Mouse (Mus musculus) testis, adult 2 months (tissue): Measurements from ENCODE around the gene Wipf1.

Source experiments
- CTCF ChIP-seq: fragments of 200-500 bp; IDR thresholded peaks from 2 replicates; pipeline ENCODE4 v1.5.1; 2012; ENCODE audit warnings: low read depth, mild to moderate bottlenecking, inconsistent platforms, low read length, moderate library complexity; ENCODE audit not compliant: control insufficient read depth, insufficient read depth, insufficient replicate concordance
- POLR2A ChIP-seq: fragments of 200-500 bp; IDR thresholded peaks from 2 replicates; pipeline ENCODE4 v1.6.1; 2012; ENCODE audit warnings: low read depth, mild to moderate bottlenecking, inconsistent platforms, low read length, moderate library complexity; ENCODE audit not compliant: control insufficient read depth

DNA sequence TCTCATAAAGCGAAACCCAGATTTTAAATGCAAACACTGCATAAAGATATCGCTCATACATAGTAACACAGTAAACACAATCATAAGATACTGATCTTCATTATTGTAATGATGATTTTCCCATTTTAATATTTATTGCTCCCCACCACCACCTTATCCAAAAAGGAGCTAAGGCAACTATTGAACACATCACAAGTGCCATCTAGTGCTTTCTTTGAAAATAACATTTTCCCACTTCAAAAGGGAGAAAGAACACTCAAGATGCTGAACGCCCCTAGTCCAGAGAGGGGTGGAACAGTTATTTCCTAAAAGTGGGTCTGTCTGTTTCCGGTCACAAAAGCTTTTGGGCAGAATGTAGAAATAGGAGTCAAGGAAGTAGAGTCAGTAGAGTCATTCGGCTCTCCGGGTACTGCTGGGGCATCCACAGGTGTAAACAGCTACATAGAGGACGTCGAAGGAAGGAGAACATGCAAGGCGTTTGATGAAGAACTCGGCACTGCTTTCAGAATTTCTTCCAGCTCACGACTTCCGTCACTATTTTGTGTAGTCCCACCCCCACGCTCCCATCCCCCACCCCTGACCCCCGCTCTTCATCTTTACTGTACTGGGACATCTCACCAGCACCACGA lies 126.0 kb downstream of the Wipf1 start:
- TF ChIP-seq POLR2A (no peak), CTCF (no peak)
